Mouse (Mus musculus) G1E (cell line): Measurements from ENCODE around the gene Gm36176.

Experiments
- CTCF ChIP-seq: IDR thresholded peaks from 2 replicates; pipeline ENCODE4 v1.5.1; 2012; ENCODE audit warnings: low read depth, low read length, inconsistent platforms, mixed read lengths
- GATA1 ChIP-seq: IDR thresholded peaks from 2 replicates; pipeline ENCODE4 v1.6.1; 2012; ENCODE audit warnings: borderline replicate concordance, low read length, inconsistent platforms, mixed read lengths
- GATA2 ChIP-seq: IDR thresholded peaks from 2 replicates; pipeline ENCODE4 v1.6.1; 2012; ENCODE audit warnings: low read depth, low read length, inconsistent platforms, borderline replicate concordance
- POLR2AphosphoS5 ChIP-seq: IDR thresholded peaks from 2 replicates; pipeline ENCODE4 v1.6.1; 2012; ENCODE audit warnings: low read depth, low read length, inconsistent platforms; ENCODE audit not compliant: insufficient replicate concordance

GRCm38 (mm10) chr10:77818523-77818922, 28.1 kb upstream of the Gm36176 start:
- TF ChIP-seq CTCF (no peak), GATA1 (no peak), POLR2AphosphoS5 (no peak), GATA2 (no peak)
